Mouse (Mus musculus) neural tube, embryonic 11.5 days (tissue): ENCODE measurements around the gene Arf6. TPM values are rescaled to one million over a fixed set of nuclear protein-coding genes. Genes with fewer than 3 reads are reported as not detected.

Source experiments
- ATAC-seq: fragments of 200-750 bp; cut with Nextera tagmentation; 2 replicates; pipeline ENCODE4 v1.8.0; 2017; ENCODE audit warnings: moderate number of reproducible peaks, mild to moderate bottlenecking, moderate TSS enrichment, moderate library complexity; ENCODE audit not compliant: insufficient read depth, low FRiP score, low TSS enrichment
- DNase-seq: peaks from one replicate; pipeline ENCODE4 v3.0.0-alpha.2; 2015; ENCODE audit warnings: low spot score
- H3K27ac ChIP-seq: fragments of 300-500 bp; sonication (generic); 2 replicates; pipeline ENCODE4 v1.5.1; 2014; ENCODE audit warnings: low read depth, mild to moderate bottlenecking, low read length
- H3K27me3 ChIP-seq: fragments of 300-500 bp; sonication (generic); 2 replicates; pipeline ENCODE4 v1.6.1; 2014; ENCODE audit warnings: mild to moderate bottlenecking, low read length, mixed read lengths; ENCODE audit not compliant: control insufficient read depth, insufficient read depth
- H3K36me3 ChIP-seq: fragments of 300-500 bp; sonication (generic); 2 replicates; pipeline ENCODE4 v1.6.1; 2014; ENCODE audit warnings: mild to moderate bottlenecking, low read length, moderate library complexity, mixed read lengths; ENCODE audit not compliant: control insufficient read depth, insufficient read depth
- H3K4me1 ChIP-seq: fragments of 300-500 bp; sonication (generic); 2 replicates; pipeline ENCODE4 v1.6.1; 2014; ENCODE audit warnings: low read length, mixed read lengths; ENCODE audit not compliant: control insufficient read depth, insufficient read depth
- H3K4me2 ChIP-seq: fragments of 300-500 bp; sonication (generic); 2 replicates; pipeline ENCODE4 v1.6.1; 2014; ENCODE audit warnings: low read depth, mild to moderate bottlenecking, moderate library complexity
- H3K4me3 ChIP-seq: fragments of 300-500 bp; sonication (generic); 2 replicates; pipeline ENCODE4 v1.5.1; 2014; ENCODE audit warnings: low read depth, low read length
- H3K9ac ChIP-seq: fragments of 300-500 bp; sonication (generic); 2 replicates; pipeline ENCODE4 v1.6.1; 2014; ENCODE audit warnings: mild to moderate bottlenecking, low read length
- H3K9me3 ChIP-seq: fragments of 300-500 bp; sonication (generic); 2 replicates; pipeline ENCODE4 v1.6.1; 2016; ENCODE audit warnings: low read length; ENCODE audit not compliant: control insufficient read depth
- WGBS: fragments of 180-500 bp; shearing (Covaris S2); extraction: QIAGEN DNeasy Blood & Tissue Kit; methylation state at CpG from one replicate; pipeline ENCODE4 v1.1.7; 2014; 5-methylcytosine and 5-hydroxymethylcytosine counted together
- polyA plus RNA-seq: library from polyadenylated mRNA; unstranded; fragments of >200 nt; fragmentation: Nextera tagmentation; extraction: Ambion mirVana; gene quantifications from 2 replicates; pipeline ENCODE4 v1.2.1, GENCODE M21; 2014

Gene Arf6
- polyA plus RNA-seq, 1 experiment from 2014 or later: 52.4 TPM

DNA sequence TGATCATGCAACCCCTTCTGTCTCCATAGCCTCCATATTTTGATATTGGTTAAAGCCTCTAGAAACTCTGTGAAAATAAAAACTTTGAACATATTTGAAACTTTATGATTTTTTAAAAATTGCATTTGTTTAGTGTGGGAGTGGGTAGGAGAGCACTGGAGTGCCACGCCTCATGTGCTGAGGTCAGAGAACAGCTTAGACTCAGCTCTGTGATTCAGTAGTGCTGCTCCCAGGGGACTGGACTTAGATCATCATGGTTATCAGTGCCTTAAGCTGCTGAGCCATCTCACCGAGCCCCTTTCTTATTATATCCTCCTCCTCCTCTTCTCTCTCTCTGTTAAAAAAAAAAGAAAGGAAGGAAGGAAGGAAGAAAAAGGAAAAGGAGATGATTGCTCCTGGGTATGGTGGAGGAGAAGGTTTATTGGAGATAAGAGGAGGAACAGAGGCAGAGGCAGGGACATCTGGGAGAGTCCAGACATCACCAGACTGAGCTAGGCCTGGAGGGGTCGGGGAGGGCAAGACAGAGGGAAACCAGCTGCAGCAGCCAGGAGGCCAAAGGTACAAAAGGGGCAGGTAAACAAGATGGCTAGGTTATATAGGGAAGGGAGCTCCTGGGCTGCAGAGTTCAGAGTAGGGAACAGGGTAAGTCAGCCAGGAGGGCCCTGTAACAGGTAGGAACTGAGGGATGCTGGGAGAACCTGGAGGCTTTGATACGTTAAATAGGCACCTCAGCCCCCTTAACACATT lies 43.0 kb downstream of the Arf6 start:
- H3K27me3 ChIP-seq: no peaks in the 10 kb centered on the region
- no peak overlapping the region for H3K27ac ChIP-seq
- H3K4me2 ChIP-seq: no peak overlapping the region
- no peak for DNase-seq
- no peaks in the 10 kb centered on the region for H3K9me3 ChIP-seq
- no peaks in the 10 kb centered on the region for H3K4me1 ChIP-seq
- no peak overlapping the region for H3K9ac ChIP-seq
- WGBS: 85% methylated on average over 4 of the region's 4 CpGs
- no peak overlapping the region for H3K4me3 ChIP-seq
- ATAC-seq: no peak
- no peaks in the 10 kb centered on the region for H3K36me3 ChIP-seq

DNA sequence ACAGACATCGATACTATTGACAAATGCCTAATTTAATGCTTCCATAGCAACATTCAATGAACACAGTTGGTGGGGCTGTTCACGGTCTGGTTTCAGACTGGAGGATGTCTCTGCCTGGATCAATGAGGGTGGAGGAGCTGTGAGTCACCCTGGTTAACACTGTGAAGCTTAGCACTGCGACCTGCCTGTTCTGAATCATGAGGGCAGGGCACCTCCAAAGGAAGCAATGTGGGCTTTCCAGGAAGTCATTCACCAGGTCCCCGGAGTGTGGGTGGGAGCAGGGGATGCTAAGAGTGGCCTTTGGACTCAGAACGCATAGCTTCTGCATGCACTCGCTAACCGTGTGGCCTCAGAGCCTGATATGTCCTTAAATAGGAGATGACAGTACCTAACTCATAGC lies 44.8 kb downstream of the Arf6 start:
- WGBS: 76% methylated on average over 7 of the region's 7 CpGs
- Histone ChIP-seq H3K4me2 (no peak overlapping the region), H3K4me1 (no peaks in the 10 kb centered on the region), H3K9ac (no peak overlapping the region), H3K36me3 (no peaks in the 10 kb centered on the region), H3K27ac (no peak overlapping the region), H3K4me3 (no peak overlapping the region), H3K27me3 (no peaks in the 10 kb centered on the region), H3K9me3 (no peaks in the 10 kb centered on the region)
- DNase-seq (no peak), ATAC-seq (no peak)

DNA sequence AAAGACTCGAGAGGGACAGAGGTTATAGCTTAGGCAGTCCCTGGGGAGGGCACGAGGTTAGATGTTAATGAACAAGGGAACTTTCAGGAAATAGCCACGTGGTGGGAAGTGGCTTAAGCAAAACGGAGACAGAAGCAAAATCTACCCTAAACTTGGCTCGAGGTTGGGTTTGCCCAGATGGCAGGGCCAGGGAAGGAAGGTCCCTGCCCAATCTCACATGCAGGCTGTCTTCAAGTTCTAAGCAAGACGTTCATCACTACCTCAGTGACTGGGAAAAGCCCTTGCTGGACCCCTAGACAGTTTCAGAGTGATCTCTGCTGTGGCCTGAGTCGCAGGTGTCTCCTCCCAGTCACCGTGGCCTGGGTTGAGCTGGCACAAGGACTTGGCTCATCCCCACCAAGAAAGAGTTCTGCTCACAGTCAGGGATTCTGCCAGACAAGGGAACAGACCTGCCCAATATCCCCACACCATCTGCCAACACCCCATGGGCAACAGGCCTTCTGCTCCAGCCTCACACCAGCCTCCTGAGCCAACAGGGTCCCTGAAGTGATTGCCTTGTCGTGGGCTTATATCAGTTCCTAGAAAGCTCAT lies 45.8 kb downstream of the Arf6 start:
- DNase-seq: no peak
- ATAC-seq: no peak
- no peak overlapping the region for H3K27ac ChIP-seq
- no peaks in the 10 kb centered on the region for H3K27me3 ChIP-seq
- no peak overlapping the region for H3K4me2 ChIP-seq
- 66% methylated on average over 9 of the region's 9 CpGs for WGBS
- no peak overlapping the region for H3K4me3 ChIP-seq
- no peaks in the 10 kb centered on the region for H3K36me3 ChIP-seq
- no peaks in the 10 kb centered on the region for H3K4me1 ChIP-seq
- no peak overlapping the region for H3K9ac ChIP-seq
- H3K9me3 ChIP-seq: no peaks in the 10 kb centered on the region

DNA sequence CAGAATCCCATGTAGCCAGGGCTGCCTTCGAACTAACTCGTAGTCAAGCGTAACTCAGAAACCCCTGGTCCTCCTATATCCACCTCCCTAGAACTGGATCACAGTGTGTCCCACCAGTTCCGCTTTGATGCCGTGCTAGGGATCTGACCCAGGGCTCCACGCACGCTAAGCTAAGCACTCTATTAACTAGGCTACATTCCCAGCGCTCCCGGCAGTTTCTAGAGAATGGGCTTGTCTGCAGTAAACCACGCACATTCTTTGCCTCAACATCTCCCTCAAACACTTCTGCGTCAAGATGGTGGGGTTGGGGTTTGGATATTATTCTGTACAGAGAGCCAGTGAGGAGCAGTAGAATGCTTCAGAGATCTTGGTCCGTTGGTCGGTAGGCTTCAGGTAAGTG lies 46.7 kb downstream of the Arf6 start:
- Histone ChIP-seq H3K4me2 (no peak overlapping the region), H3K36me3 (no peaks in the 10 kb centered on the region), H3K9ac (no peak overlapping the region), H3K9me3 (no peaks in the 10 kb centered on the region), H3K27ac (no peak overlapping the region), H3K4me1 (no peaks in the 10 kb centered on the region), H3K4me3 (no peak overlapping the region), H3K27me3 (no peaks in the 10 kb centered on the region)
- DNase-seq: no peak
- ATAC-seq: no peak
- WGBS: 91% methylated on average over 13 of the region's 13 CpGs

DNA sequence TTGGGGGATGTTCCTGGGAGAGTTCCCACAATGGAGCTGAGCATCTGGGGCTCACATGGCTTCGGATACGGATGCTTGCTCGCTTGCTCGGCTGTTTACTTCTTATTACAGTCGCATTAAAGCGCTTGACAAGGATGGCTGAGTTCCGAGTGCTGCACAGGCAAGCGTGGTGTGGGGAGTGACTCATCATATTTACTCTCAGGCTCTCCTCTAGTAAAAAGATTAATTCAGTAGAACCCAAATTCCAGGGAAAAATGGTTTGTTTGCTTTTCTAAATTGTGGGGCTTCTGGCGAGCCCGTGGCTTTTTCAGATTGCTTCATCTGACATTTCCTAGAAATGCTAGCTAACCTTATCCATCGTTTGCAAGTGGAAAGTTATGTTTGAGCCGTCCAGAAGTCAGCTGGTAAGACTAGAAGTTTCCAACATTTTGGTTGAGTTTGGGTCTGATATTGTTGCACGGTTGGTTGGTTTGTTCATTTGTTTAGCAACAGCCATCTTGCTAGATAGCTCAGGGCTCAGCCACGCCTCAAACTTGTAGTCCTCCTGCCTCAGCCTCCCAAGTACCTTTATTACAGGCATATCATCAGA lies 47.2 kb downstream of the Arf6 start:
- no peak overlapping the region for H3K4me2 ChIP-seq
- no peaks in the 10 kb centered on the region for H3K9me3 ChIP-seq
- no peak overlapping the region for H3K4me3 ChIP-seq
- 90% methylated on average over 14 of the region's 14 CpGs for WGBS
- no peak overlapping the region for H3K9ac ChIP-seq
- no peaks in the 10 kb centered on the region for H3K27me3 ChIP-seq
- H3K27ac ChIP-seq: no peak overlapping the region
- H3K4me1 ChIP-seq: no peaks in the 10 kb centered on the region
- ATAC-seq (no peak), DNase-seq (no peak)
- no peaks in the 10 kb centered on the region for H3K36me3 ChIP-seq

DNA sequence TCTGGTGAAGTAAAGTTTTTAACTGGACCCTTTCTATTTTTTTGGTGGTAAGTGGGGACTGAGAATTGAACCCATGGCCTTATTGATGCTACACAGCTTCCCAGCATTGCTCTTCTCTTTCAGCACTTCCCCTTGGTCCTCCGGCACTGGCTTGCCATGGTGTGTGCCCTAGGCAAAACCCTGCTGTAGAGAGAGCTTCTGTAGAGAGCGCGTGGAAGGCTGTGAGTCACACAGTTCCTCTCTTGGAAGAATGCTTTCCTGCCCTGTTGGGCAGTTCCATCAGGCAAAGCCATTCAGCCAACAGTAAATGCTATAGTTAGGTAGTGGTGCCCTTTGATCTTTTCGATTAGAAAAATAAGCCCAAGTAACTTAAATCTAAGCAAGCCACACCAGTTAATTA lies 47.7 kb downstream of the Arf6 start:
- Histone ChIP-seq H3K4me2 (no peak overlapping the region), H3K36me3 (no peaks in the 10 kb centered on the region), H3K4me3 (no peak overlapping the region), H3K9ac (no peak overlapping the region), H3K27ac (no peak overlapping the region), H3K27me3 (no peaks in the 10 kb centered on the region), H3K4me1 (no peaks in the 10 kb centered on the region), H3K9me3 (no peaks in the 10 kb centered on the region)
- WGBS: 90% methylated on average over 4 of the region's 4 CpGs
- no peak for ATAC-seq
- no peak for DNase-seq

DNA sequence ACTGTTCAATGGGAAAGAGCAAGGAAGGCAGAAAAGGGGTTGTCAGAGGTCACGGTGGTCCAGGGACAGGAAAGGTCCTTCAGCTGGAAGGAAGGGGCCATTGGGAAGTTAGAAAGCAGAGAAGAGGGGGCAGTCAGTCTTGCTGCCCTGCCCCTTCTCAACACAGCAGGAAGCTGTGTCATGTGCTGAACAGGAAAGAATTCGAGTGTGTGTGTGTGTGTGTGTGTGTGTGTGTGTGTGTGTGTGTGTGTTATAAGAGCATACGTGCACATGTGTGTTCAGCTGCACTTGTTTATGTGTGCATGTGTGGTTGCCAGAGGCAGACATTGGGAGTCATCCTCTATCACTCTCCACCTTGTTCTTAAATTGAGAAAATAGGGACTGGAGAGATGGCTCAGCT lies 48.8 kb downstream of the Arf6 start:
- Histone ChIP-seq H3K27me3 (no peaks in the 10 kb centered on the region), H3K9ac (no peak overlapping the region), H3K4me3 (no peak overlapping the region), H3K27ac (no peak overlapping the region), H3K4me2 (no peak overlapping the region), H3K36me3 (no peaks in the 10 kb centered on the region), H3K4me1 (no peaks in the 10 kb centered on the region), H3K9me3 (no peaks in the 10 kb centered on the region)
- 68% methylated on average over 3 of the region's 3 CpGs for WGBS
- DNase-seq: no peak
- no peak for ATAC-seq

DNA sequence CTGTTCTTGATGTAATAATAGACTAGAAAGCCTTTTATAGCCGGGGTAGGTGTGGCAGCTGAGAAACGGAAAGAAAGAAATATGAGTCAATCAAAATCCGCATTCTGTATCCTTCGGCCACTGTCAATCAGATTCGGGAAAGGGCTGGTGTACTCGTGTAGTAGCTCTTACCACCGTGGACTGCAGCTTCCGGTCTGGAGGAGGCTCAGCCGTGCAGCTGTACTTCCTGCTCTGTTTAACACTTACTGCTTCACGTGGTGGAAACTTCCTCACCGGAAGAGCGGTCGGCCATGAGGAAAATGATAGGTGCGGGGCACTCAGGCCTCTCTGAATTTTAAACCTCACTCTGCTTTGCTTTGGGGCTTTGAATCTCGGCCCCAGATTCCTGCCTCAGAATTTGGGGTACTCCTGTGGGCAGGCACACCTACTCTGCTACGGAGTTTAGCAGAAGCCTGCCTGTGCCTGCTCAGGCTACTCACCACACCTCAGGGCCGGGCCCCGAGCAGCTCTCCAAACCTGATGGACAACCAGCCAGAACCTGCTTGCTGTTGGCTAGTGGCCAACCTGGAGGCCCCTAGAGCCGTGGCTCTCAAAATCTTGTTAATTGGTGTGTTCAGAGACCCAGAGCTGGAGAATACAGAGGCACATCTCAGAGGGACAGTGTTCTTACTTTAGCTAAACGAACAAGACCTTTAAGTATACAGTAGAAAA lies 51.0 kb downstream of the Arf6 start:
- Histone ChIP-seq H3K27ac (no peak overlapping the region), H3K9ac (no peak overlapping the region), H3K27me3 (no peaks in the 10 kb centered on the region), H3K36me3 (no peaks in the 10 kb centered on the region), H3K4me1 (0 out of 2 replicates have a peak, but pooled peaks cover 3% of the 10 kb centered on the region), H3K9me3 (no peaks in the 10 kb centered on the region), H3K4me3 (no peak overlapping the region), H3K4me2 (no peak overlapping the region)
- no peak for ATAC-seq
- 86% methylated on average over 20 of the region's 20 CpGs for WGBS
- no peak for DNase-seq
